Mouse (Mus musculus) spleen, postnatal 4 days (tissue): ENCODE data around the gene Olfr729.

ENCODE experiments used
- DNase-seq, 2 experiments: peaks; one replicate each; pipeline ENCODE4 v3.0.0; 2022; ENCODE audit warnings: low spot score in 2 of 2

Gene Olfr729

DNA sequence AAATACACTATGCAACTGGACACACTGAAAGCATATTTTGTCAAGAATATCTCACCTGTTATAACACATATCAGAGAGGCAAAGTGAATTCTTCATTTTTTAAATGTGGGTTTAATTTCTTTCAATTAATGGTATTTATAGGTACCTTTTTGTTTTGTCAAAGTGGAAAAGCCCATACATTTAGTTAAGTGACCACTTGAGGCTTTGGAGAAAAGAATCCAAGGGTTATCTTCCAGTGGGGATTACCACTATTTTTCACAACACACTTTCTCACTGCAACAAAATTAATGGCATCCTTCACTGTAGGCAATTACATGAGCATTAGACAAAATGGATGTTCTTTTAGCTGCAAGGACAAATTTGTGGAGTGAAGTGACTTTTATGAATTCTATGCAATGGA is at the start of gene Olfr729:
TSS of gene Olfr729 (minus strand) at position 101 of the 400 bp plus-strand sequence.
- DNase-seq: no peak

DNA sequence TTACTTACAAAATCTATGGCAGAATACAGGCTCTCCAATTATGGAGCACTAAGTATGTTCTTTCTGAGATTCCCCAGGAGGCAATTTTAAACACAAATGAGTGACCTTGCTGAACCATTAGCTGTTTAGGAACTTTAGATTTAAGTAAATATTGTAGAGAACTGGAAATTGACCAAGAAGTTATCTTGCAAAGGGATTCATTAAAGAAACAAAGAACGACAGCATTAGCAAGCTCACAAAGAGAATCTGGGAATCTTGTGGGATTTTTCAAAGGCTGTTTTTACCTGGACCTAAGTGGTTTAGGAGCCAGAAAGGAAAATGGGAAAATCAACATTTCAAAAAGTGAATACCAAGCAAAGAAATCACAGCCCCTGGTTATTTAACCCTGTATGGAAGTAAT is 35.4 kb upstream of the Olfr729 start, which contains the start of gene Olfr730:
TSS of gene Olfr730 (minus strand) at position 101 of the 400 bp plus-strand sequence.
- DNase-seq: no peak

DNA sequence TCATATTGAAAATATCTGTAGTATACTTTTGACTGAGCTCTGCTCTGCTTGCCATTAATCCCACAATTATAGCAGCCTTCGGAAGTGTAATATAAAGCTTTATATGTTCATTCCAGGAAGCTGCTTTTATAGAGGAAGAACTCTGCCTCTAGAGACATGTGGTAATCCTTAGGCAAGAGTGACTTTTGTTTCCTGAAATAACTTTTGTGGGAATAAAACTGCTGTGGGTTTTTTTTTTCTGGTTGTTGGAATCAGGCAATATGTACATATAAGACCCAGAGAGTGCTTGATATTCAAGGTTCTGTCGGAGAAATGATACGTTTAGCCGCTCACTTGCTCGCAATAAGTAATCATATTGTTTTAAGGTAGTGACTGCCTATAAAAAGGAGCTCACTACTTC is 10.1 kb downstream of the Olfr729 start, which contains the start of gene Olfr728:
TSS of gene Olfr728 (minus strand) at position 101 of the 400 bp plus-strand sequence.
- DNase-seq: no peak

- no peak for DNase-seq
Measured at GRCm38 (mm10) chr14:50122886-50123285, 29.8 kb downstream of the Olfr729 start, which contains the start of gene Olfr727. Gene Olfr727, plus strand, starts transcription at chr14:50123186.
